Mouse (Mus musculus) liver, postnatal 0 days (tissue): ENCODE measurements around the gene Snx20.

Experiments
- CTCF ChIP-seq: sonication (generic); IDR thresholded peaks from 2 replicates; pipeline ENCODE4 v1.5.1; 2016; ENCODE audit warnings: antibody characterized with exemption, low read depth
- EP300 ChIP-seq: IDR thresholded peaks from 2 replicates; pipeline ENCODE4 v1.6.1; 2016; ENCODE audit warnings: antibody characterized with exemption, low read depth, mild to moderate bottlenecking

GRCm38 (mm10) chr8:88619513-88619912 lies 16.4 kb downstream of the Snx20 start:
- TF ChIP-seq CTCF (peak; percentile 58), EP300 (no peak)
